Mouse (Mus musculus) E14TG2a.4 (cell line): ENCODE data around the gene Uqcrq.

Experiments used
- CTCF ChIP-seq: conservative IDR thresholded peaks from 2 replicates; pipeline ENCODE4 v1.5.1; 2014; ENCODE audit warnings: low read length
- NANOG ChIP-seq: IDR thresholded peaks from 2 replicates; pipeline ENCODE4 v1.6.1; 2014; ENCODE audit warnings: borderline replicate concordance, low read length, mixed read lengths
- POU5F1 ChIP-seq: IDR thresholded peaks from 2 replicates; pipeline ENCODE4 v1.6.1; 2014; ENCODE audit warnings: low read length, borderline replicate concordance

DNA sequence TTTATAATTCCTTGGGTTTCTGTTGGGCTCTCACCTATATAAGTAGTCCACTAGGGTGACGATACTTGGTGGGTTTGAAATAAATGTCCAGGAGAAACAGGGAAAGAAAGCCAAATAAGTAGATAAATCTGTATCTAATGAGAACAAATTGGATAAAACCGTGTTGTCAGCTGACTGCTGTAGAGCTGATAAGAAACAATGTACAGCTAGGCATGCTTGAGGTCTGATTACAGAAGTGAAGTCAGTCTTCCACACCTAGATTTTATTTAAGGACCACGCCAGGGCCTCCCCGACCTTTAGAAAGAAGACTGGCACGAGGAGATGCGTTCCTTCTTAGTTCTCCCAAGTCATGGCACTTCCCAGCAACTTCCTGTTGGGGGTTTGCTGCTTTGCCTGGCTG is 2.4 kb upstream of the Uqcrq start:
- TF ChIP-seq CTCF (no peak), NANOG (no peak), POU5F1 (no peak)
